Mouse (Mus musculus) 3134 (cell line): ENCODE results near the gene Rmnd1.

ENCODE experiments used
- DNase-seq: peaks from one replicate; pipeline ENCODE4 v3.0.0-alpha.2; 2011; ENCODE audit warnings: low spot score; ENCODE audit not compliant: insufficient read length; ENCODE audit errors: extremely low read depth

The Rmnd1 gene

DNA sequence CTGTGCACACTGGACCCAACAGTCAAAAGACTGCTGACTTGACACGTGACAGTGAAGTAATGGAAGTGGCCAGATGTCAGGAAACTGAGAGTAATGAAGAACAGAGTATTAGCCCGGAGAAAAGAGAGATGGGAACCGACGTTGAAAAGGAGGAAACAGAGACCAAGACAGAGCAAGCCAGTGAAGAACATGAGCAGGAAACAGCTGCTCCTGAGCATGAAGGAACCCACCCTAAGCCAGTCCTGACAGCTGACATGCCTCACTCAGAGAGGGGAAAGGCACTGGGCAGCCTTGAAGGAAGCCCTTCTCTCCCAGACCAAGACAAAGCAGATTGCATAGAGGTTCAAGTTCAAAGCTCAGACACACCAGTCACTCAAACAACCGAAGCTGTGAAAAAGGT lies 75.5 kb downstream of the Rmnd1 start:
- no peak for DNase-seq

DNA sequence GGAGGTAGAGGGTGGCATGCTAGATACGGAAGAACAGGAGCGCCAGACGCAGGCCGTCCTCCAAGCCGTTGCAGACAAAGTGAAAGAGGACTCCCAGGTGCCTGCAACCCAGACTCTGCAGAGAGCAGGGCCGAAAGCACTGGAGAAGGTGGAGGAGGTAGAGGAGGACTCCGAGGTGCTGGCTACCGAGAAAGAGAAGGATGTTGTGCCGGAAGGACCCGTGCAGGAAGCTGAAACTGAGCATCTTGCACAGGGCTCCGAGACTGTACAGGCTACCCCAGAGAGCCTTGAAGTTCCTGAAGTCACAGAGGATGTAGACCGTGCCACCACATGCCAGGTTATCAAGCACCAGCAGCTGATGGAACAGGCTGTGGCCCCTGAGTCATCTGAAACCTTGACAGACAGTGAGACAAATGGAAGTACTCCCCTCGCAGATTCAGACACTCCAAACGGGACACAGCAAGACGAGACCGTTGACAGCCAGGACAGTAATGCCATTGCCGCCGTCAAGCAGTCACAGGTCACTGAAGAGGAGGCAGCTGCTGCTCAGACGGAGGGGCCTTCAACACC lies 76.2 kb downstream of the Rmnd1 start:
- DNase-seq = no peak

DNA sequence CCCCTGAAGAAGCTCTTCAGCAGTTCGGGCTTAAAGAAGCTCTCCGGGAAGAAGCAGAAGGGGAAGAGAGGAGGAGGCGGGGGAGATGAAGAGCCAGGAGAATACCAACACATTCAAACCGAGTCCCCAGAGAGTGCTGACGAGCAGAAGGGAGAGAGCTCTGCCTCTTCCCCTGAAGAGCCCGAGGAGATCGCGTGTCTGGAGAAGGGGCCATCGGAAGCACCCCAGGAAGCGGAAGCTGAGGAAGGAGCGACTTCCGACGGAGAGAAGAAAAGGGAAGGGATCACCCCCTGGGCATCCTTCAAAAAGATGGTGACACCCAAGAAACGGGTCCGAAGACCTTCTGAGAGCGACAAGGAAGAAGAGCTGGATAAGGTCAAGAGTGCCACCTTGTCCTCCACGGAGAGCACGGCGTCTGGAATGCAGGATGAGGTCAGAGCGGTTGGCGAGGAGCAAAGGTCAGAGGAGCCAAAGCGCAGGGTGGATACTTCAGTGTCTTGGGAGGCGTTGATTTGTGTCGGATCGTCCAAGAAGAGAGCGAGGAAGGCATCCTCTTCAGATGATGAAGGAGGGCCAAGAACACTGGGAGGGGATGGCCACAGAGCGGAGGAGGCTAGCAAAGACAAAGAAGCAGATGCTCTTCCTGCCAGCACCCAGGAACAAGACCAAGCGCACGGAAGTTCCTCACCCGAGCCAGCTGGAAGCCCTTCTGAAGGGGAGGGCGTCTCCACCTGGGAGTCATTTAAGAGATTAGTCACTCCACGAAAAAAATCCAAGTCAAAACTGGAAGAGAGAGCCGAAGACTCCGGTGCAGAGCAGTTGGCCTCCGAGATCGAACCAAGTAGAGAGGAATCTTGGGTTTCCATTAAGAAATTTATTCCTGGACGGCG lies 77.6 kb downstream of the Rmnd1 start:
- no peak for DNase-seq
